Mouse (Mus musculus) ES-Bruce4 (cell line): ENCODE measurements around the gene Auts2. TPM values are rescaled to one million over a fixed set of nuclear protein-coding genes. Genes with fewer than 3 reads are reported as not detected.
A peak's percentile ranks its signal among the peaks of the same experiment; 100 is the strongest.
"Not testable (repeated sequence)": the region's sequence is repeated elsewhere in the genome, so short reads cannot be mapped to it uniquely, and the experiment has no call there.

Experiments used
- H3K27ac ChIP-seq: 2 replicates; pipeline ENCODE4 v1.5.1; 2012; ENCODE audit warnings: low read length, inconsistent platforms; ENCODE audit not compliant: insufficient read depth
- H3K27me3 ChIP-seq: 2 replicates; pipeline ENCODE4 v1.6.1; 2012; ENCODE audit warnings: mild to moderate bottlenecking, low read length, inconsistent platforms; ENCODE audit not compliant: control insufficient read depth, poor library complexity, insufficient read depth, severe bottlenecking
- H3K36me3 ChIP-seq: 2 replicates; pipeline ENCODE4 v1.6.1; 2012; ENCODE audit warnings: inconsistent platforms, mild to moderate bottlenecking, low read length, moderate library complexity; ENCODE audit not compliant: control insufficient read depth, poor library complexity, insufficient read depth, severe bottlenecking
- H3K4me1 ChIP-seq: one replicate; pipeline ENCODE4 v1.8.1; 2011; ENCODE audit warnings: low read length; ENCODE audit not compliant: control insufficient read depth, insufficient read depth
- H3K4me3 ChIP-seq: 2 replicates; pipeline ENCODE4 v1.5.1; 2011; ENCODE audit warnings: low read depth, mild to moderate bottlenecking, low read length
- H3K9ac ChIP-seq: 2 replicates; pipeline ENCODE4 v1.6.1; 2012; ENCODE audit warnings: low read depth, mild to moderate bottlenecking, inconsistent platforms; ENCODE audit not compliant: poor library complexity, severe bottlenecking
- H3K9me3 ChIP-seq: replicated peaks from 2 replicates; pipeline ENCODE4 v1.6.1; 2012; ENCODE audit warnings: mild to moderate bottlenecking, low read length, inconsistent platforms; ENCODE audit not compliant: control insufficient read depth, poor library complexity, insufficient read depth, severe bottlenecking
- CTCF ChIP-seq: IDR thresholded peaks from one replicate; pipeline ENCODE4 v1.8.1; 2011; ENCODE audit warnings: low read depth, low read length
- EP300 ChIP-seq: IDR thresholded peaks from 2 replicates; pipeline ENCODE4 v1.6.1; 2011; ENCODE audit warnings: low read depth, low read length; ENCODE audit not compliant: insufficient read depth
- POLR2A ChIP-seq: IDR thresholded peaks from one replicate; pipeline ENCODE4 v1.8.1; 2011; ENCODE audit warnings: low read length; ENCODE audit not compliant: insufficient read depth
- polyA plus RNA-seq: library from polyadenylated mRNA; stranded (reverse); fragments of >200 nt; gene quantifications from 2 replicates; pipeline ENCODE4 v1.2.4, GENCODE M21; 2011; ENCODE audit warnings: low read depth; ENCODE audit not compliant: missing spikeins, insufficient read depth, insufficient read length

The Auts2 gene
- polyA plus RNA-seq, result 22.6 and 23.4 TPM in 2 replicates

GRCm38 (mm10) chr5:132543118-132544071 lies at the start of gene Auts2:
Gene Auts2 (minus strand): TSS chr5:132543344.
- H3K4me3 ChIP-seq, result peak within 1 kb of the TSS; percentile 74
- no peaks in the 10 kb centered on the region for H3K4me1 ChIP-seq
- peaks cover 11% of the 10 kb centered on the region for H3K27me3 ChIP-seq
- H3K9me3 ChIP-seq, result no peaks in the 10 kb centered on the region
- H3K27ac ChIP-seq, result no peak within 1 kb of the TSS
- TF ChIP-seq EP300 (no peak), CTCF (no peak), POLR2A (no peak)
- no peaks in the 10 kb centered on the region for H3K36me3 ChIP-seq
- peak within 1 kb of the TSS; percentile 95 for H3K9ac ChIP-seq

DNA sequence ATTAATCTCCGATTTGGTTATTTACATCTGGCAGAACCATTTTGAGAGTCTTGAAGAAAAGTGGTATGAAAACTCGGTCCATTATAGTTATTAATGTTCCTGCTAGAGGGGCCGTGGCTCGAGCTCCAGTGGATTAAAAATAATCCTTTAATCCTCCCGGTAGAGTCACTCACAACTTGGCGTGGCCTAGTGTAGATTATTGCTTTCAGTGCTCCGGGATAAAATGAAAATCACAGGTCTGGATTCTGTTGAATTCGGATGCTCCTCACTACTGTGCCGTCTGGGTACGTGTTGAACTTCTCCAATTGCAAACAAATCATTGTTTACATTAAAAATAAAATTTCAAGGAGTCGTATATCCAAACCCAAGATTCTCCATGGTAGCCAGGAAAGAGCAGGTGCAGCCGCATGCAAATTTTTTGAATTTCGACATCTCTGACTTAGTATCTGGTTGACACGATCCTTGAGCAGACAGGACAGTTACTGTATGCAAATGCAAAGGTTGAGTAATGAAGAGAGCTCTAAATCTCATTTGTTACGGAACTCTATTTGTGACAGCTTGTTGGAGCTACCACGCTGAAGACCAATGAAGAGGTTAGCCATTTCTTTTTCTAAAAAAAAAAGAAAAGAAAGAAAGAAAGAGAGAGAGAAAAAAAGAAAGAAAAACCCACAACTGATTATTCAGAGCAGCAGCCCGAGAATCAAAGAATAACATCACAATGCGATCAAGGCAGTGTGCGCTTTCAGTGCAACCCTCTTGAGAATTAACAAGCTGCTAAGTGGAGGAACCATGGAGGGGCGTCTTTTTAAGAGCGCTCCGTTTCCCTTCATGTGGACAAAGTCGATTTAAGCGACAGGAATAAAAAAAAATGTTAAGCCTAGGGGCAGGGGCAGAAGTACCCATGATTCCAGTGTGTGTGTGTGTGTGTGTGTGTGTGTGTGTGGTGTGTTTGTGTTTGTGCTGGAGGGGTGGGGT lies 48.9 kb upstream of the Auts2 start:
- H3K27ac ChIP-seq, result no peak overlapping the region
- no peaks in the 10 kb centered on the region for H3K4me1 ChIP-seq
- H3K4me3 ChIP-seq, result no peak overlapping the region
- TF ChIP-seq POLR2A, result no peak
- no peak for TF ChIP-seq CTCF
- no peak for TF ChIP-seq EP300
- no peaks in the 10 kb centered on the region for H3K36me3 ChIP-seq
- H3K9ac ChIP-seq, result no peak overlapping the region
- H3K27me3 ChIP-seq, result no peaks in the 10 kb centered on the region
- H3K9me3 ChIP-seq, result no peaks in the 10 kb centered on the region

GRCm38 (mm10) chr5:132579774-132580173 lies 36.6 kb upstream of the Auts2 start:
- no peak overlapping the region for H3K9ac ChIP-seq
- H3K27ac ChIP-seq, result no peak overlapping the region
- no peaks in the 10 kb centered on the region for H3K4me1 ChIP-seq
- H3K4me3 ChIP-seq, result no peak overlapping the region
- H3K27me3 ChIP-seq, result no peaks in the 10 kb centered on the region; the same call in 1 of the 2 replicates
- H3K9me3 ChIP-seq, result no peaks in the 10 kb centered on the region
- H3K36me3 ChIP-seq, result no peaks in the 10 kb centered on the region
- no peak for TF ChIP-seq CTCF
- TF ChIP-seq POLR2A, result no peak
- no peak for TF ChIP-seq EP300

DNA sequence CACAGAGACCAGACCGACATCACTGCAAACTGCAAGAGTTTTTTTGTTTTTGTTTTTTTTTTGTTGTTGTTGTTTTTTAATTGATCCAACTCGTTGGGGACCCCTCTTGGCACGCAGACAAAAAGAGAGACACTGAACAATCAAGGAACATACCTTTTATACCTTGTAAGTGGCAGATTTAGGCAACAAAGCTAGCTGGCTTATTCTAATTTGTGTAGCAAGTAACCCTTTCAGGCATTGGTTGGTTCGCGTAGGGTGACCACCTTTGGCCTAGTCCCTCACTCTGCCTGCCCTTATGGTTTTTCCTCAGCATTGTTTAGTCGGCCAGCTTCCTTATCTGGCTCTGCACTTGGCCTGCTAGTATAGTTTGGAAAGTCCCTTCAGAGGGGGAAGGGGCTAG lies 17.6 kb upstream of the Auts2 start:
- H3K27ac ChIP-seq, H3K9ac ChIP-seq, H3K4me1 ChIP-seq, H3K4me3 ChIP-seq, H3K36me3 ChIP-seq, H3K27me3 ChIP-seq, H3K9me3 ChIP-seq: not testable (repeated sequence)

- Histone ChIP-seq H3K36me3 (no peaks in the 10 kb centered on the region), H3K9ac (no peak overlapping the region), H3K4me1 (no peaks in the 10 kb centered on the region), H3K9me3 (no peaks in the 10 kb centered on the region), H3K27ac (no peak overlapping the region), H3K4me3 (no peak overlapping the region), H3K27me3 (peaks cover 11% of the 10 kb centered on the region)
- TF ChIP-seq CTCF, result no peak
- no peak for TF ChIP-seq POLR2A
- TF ChIP-seq EP300, result no peak
Measured at GRCm38 (mm10) chr5:132545761-132546160, 2.6 kb upstream of the Auts2 start.
